In genomic region chr13:18933191-18933590, GRCm38 (mm10) we compare ENCODE assay signal across 1 mouse cellular context. TPM values are rescaled to one million over a fixed set of nuclear protein-coding genes. Genes with fewer than 3 reads are reported as not detected.
"Had no signal": no experiment of that assay in that cellular context is flagged by ENCODE, and none has a peak within 500 bp of the region (broad histone marks: within the 10 kb centered on the region; RNA-seq: fewer than 3 reads in every experiment).

No protein-coding gene starts in this region.

RNA-seq across cellular contexts. Expression of gene Amph, which starts 14.8 kb away (rescaled TPM):
- total RNA-seq: neutrophil, adult 5-6 weeks had no signal
